Mouse (Mus musculus): ENCODE measurements around the gene Gm21698.
"Not testable (repeated sequence)": the region's sequence is repeated elsewhere in the genome, so short reads cannot be mapped to it uniquely, and the experiment has no call there.

DNA sequence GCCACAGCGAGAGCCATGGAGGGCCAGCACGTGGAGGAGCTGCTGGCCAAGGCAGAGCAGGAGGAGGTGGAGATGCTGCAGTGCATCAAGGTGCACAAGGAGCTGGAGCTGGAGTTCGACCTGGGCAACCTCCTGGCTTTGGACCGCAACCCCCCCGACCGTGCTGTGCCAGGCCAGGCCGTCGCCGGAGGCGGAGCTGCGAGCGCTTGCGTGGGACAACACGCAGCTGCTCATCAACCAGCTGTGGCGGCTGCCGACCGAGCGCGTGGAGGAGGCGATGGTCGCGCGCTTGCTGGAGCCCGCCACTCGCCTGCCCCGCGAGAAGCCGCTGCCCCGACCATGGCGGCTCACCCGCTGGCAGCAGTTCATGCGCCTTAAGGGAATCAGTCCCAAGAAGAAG lies 31.8 kb downstream of the Gm21698 start:
- not testable (repeated sequence) for TF ChIP-seq HCFC1 (IDR thresholded peaks at IDR 0.05; ENCODE audit: borderline replicate concordance, insufficient read depth, low read length); ZC3H11A (IDR thresholded peaks at IDR 0.05; ENCODE audit: borderline replicate concordance, low read depth, low read length); MAFK (IDR thresholded peaks at IDR 0.05; ENCODE audit: insufficient read depth, low read depth, low read length); CHD2 (IDR thresholded peaks at IDR 0.05; ENCODE audit: low read depth, low read length); ZNF384 (IDR thresholded peaks at IDR 0.05; ENCODE audit: low read depth, low read length)

All from ES-E14 (cell line).